Mouse (Mus musculus): Measurements from ENCODE around the gene Aamp.
"Not testable (repeated sequence)": the region's sequence is repeated elsewhere in the genome, so short reads cannot be mapped to it uniquely, and the experiment has no call there.

The Aamp gene

GRCm38 (mm10) chr1:74284543-74285160, at the start of gene Aamp, which contains the start of gene Pnkd:
TSS of gene Aamp (minus strand) at chr1:74284738.
TSS of gene Pnkd (plus strand) at chr1:74284930.
- DNase-seq (ENCODE audit: low spot score in 2 of 2): peak; percentile 100

DNA sequence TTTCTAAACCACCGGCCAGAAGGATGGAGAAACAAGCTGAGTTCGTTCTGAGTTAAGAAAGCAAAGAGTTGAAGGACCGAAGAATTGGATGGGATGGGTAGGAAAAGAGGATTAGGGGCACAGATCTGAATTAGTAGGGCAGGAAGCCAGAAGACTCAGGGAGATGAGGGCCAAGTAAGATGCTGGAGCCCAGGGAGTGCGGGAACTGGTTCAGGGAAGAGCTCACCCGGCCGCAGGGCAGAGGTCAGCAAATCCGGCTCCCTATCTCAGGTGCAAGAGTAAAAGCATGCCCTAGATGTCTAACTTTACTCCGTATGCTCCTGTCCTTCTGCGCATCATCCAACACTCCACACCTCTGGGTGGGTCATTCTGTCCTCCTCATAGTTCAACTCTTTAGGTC, 48.4 kb upstream of the Aamp start:
- no peak for DNase-seq (ENCODE audit: low spot score in 2 of 2)

- DNase-seq (ENCODE audit: low spot score in 2 of 2): peak; percentile 98
These were observed 47.8 kb upstream of the Aamp start for GRCm38 (mm10) chr1:74332241-74332763.

- no peak for DNase-seq (ENCODE audit: low spot score in 2 of 2)
These were observed 46.6 kb upstream of the Aamp start for GRCm38 (mm10) chr1:74331046-74331681.

GRCm38 (mm10) chr1:74329899-74330431, 45.4 kb upstream of the Aamp start:
- no peak for DNase-seq (ENCODE audit: low spot score in 2 of 2)

DNA sequence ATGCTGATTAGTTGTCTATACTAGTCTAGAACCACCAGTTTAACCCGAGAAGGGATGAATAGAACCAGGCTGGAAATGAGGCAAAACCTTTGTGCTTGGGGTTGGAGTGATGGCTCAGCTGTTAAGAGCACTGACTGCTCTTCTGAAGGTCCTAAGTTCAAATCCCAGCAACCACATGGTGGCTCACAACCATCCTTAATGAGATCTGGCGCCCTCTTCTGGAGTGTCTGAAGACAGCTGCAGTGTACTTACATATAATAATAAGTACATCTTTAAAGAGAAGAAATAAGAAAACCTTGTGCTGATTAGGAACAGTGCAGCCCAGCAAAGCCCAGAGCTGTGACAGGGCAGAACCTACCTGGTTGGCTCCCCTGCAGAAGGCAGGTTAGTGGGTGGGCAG, 42.4 kb upstream of the Aamp start:
- not testable (repeated sequence) for DNase-seq (ENCODE audit: low spot score in 2 of 2)

DNA sequence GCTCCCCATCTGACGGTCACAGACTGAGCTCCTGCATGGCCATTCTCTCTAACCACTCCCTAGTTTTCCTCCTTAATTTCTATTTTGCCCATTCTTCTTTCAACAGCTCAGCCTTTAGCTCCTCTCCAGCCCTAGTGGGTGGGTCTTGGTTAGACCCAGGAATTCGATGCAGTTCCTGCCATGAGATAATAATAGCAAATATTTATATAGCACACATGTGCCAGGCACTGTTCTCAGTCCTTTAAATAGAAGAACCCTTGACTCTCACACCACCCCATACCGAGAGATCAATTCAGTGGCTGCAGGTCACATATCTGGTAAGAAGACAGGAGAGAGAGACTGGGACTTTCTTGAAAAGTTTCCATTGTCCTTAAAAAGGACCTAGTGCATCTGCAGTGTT, 36.9 kb upstream of the Aamp start:
- DNase-seq (ENCODE audit: low spot score in 2 of 2): no peak

DNA sequence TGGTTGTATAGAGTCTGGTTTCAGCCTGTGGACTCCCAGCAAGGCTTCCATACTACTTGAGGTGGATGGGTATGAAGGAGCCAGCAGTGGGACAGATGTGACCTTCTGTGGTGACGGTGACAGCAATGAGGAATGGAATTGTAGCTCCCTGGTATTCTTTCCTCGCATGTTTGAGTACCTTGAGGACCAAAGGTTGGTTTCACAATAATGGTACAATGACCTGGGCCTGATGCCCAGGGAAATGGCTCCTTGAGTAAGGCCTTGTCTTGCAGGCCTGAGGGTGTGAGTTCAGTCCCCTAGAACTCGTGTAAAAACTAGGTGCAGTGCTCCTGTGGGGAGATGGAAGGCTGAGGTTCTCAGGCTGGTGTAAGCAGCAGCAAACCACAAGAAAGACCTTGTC, 34.2 kb upstream of the Aamp start:
- DNase-seq (ENCODE audit: low spot score in 2 of 2): no peak

DNA sequence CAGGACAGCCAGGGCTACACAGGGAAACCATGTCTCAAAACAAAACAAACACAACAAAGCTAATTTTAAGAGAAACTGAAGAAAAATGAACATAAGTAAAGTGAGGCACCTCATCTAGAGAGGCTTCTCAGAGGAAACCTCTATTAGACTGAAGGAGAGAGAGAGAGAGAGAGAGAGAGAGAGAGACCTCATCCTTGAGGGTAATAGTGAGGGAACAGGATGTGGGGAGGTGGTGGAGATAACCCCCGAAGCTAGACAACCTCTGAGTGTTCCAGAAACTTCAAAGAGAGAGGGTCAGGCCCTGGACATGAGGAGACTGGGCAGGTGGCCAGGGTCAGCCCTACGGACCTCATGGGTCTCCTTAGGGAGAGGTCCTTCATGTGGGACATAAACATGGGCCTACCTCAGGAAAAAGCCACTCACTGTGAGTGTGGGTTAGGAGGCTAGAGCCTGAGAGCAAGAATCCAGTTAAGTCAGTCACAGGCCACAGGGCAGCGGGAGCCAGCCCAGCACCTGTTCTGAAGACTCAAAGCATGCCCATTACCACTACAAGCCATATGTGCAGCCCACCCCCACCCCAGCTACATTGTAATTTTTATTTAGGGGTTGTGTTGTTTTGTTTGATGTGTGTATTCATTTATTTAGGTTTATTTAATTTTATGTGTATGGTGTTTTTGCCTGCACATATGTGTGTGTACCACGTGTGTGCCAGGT, 31.7 kb upstream of the Aamp start:
- DNase-seq (ENCODE audit: low spot score in 2 of 2): no peak

- no peak for DNase-seq (ENCODE audit: low spot score in 2 of 2)
These were observed 30.3 kb upstream of the Aamp start for GRCm38 (mm10) chr1:74314796-74315195.

GRCm38 (mm10) chr1:74313049-74313692, 28.6 kb upstream of the Aamp start:
- peak in 1 of 2 experiments; percentile 80 for DNase-seq (ENCODE audit: low spot score in 2 of 2)

- no peak for DNase-seq (ENCODE audit: low spot score in 2 of 2)
These were observed 25.2 kb upstream of the Aamp start for GRCm38 (mm10) chr1:74309767-74310166.

DNA sequence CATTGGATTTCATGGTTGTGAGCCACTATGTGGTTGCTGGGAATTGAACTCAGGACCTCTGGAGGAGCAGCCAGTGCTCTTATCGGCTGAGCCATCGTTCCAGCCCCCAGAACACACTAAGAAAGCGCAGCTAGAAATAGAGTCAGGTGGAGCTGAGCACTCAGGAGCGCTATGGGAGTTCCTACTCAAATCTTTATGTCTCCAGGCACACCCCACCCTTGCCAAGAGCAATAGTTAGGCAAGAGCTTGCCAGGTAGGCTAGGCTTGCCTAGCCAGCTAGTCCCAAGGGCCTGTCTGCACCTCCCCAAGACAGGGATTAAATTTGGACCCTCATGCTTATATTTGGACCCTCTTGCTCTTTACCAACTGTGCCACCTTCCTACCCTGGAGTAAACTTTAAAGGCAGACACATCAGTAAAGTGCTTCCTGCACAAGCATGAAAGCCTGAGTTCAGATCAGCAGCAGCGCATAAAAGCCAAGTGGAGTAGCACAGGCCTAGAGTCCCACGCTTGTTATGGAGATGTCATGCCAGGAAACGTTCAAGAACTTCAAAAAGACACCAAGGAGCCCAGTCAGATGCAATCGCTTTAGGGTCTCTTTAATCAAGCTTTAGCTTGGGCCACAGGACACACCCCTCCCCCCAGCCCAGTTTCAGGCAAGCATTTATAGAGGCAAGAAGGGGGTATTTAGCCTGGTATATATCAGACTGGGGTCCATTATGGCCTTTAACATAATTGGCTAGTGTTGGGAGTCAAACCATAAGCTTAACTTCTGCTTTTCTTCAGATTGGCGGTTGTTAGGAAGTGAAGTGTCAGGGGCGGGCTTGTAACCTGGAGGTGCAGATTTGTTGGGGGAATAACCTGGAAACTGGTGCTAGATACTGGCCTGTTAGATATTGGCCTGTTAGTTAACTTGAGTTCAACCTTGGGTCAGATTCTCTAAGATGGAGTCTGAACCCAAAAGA, 23.7 kb upstream of the Aamp start:
- no peak for DNase-seq (ENCODE audit: low spot score in 2 of 2)

GRCm38 (mm10) chr1:74307146-74307545, 22.6 kb upstream of the Aamp start:
- no peak for DNase-seq (ENCODE audit: low spot score in 2 of 2)

DNA sequence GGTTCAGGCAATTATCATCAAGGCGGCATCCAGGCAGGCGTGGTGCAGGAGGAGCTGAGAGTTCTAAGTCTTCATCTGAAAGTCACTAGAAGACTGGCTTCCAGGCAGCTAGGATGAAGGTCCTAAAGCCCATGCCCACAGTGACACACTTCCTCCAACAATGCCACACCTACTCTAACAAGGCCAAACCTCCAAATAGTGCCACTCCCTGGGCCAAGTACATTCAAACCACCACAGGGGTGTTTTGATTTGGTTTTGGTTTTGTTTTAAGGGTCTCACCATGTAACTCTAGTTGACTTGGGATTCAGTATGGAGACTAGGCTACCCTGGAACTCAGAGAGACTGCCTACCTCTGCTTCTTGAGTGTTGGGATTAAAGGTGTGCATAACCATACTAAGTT, 21.0 kb upstream of the Aamp start, which contains the start of gene Tmbim1:
Gene Tmbim1 (minus strand): TSS at position 101 of the 400 bp plus-strand sequence.
- no peak for DNase-seq (ENCODE audit: low spot score in 2 of 2)

- DNase-seq (ENCODE audit: low spot score in 2 of 2): no peak
These were observed 20.4 kb upstream of the Aamp start for GRCm38 (mm10) chr1:74304946-74305345.

DNA sequence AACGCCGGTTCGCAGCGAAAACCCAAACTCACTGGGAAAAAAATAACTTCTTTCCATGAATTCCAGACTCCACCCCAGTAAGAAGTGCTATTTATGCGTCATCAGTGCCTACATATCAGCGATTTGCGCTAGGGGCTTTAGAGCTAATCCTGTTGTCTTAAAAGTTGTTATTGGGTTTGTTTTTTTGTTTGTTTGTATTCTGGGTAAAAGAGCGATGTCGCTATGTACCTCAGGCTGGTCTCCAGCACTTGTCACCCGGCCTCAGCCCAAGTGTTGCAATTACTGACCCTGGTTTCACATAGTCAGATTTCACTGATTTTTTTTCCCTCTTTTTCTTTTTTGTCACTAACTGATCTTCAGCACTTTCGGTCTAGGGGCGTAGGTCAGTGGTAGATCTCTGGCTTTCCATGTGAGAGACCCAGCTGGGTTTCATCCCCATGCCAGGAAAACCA, 19.8 kb upstream of the Aamp start:
- no peak for DNase-seq (ENCODE audit: low spot score in 2 of 2)

DNA sequence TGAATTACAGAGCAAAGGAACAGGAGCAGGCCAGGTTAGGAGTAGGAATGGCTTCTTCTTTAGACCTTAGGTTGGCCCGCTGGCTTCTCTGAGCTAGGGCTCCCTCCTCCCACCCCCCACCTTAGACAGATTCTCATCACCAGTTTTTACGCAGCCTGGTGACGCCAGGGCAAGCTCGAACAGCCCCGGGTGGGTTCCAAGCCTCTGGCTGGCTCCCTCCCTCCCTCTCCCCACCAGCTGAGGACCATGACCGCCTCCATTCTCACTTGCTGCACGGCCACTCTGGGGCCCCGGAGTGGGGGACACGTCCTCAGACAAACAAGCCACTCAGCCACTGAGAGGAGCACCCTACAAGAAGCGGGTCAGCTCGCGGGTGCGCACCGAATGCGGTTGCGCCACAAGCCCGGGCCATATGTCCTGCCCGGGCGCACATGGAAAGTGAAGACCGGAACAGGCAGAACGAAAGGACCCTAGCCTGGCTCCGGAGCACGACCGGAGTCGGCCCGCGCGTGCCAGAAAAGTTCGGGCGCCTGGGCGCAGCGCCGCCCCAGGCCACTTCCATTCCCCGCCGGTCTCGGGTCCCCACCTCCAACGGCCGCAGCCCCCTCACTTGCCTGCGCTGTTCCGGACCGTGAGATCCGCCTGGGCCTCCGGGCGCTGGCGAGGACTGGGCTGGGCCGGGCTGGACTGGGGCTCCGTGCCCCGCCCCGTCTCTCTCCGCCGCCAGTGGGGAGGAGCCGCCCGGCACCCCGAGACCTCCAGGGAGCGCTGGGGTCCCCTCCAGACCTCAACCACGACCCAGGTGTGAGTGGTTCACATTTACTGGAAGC, 19.2 kb upstream of the Aamp start:
- peak; percentile 35 to 57 for DNase-seq (ENCODE audit: low spot score in 2 of 2)

DNA sequence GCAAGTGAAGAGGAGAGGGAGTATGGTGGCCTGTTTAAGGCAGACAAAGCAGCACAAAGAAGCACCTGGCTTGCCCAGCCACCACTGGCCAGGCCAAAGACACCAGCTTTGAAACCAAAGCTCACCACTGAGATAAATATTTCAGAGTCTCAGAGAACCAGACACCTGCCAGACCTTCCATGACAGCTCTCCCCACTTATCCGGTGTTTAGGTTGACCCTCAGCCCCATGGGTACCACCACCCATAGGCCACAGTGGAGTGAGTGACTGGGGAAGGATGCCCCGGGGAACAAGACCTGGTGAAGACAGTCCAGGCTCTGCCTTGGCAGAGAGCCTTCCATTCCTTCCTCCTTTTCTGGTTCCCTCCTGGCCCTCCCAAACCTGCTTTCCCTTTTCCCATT, 18.3 kb upstream of the Aamp start:
- no peak for DNase-seq (ENCODE audit: low spot score in 2 of 2)

DNA sequence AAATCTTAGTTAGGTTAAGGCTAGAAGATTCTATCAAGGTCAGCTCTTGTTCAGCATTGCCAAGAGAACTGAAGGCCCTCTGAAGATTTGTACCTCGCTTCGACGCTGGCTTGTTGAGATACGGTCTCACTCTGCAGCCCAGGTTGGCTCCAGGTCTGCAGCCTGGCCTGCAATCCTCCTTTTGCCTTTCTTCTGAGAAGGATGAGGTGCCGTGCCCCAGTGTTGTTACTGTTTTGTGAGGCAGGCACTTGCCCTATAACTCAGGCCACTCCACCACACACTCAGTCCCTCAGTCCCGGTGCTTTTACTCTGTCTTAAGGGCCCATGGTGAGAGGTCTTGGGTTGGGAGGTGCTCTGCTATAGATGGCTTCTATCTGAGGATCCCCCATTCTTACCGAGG, 17.7 kb upstream of the Aamp start:
- DNase-seq (ENCODE audit: low spot score in 2 of 2): no peak
